Mouse (Mus musculus): ENCODE data around the gene Fam163a. TPM values are rescaled to one million over a fixed set of nuclear protein-coding genes. Genes with fewer than 3 reads are reported as not detected.

The Fam163a gene
- total RNA-seq, 2 experiments from 2014 or later = 10.5 to 11.6 TPM

DNA sequence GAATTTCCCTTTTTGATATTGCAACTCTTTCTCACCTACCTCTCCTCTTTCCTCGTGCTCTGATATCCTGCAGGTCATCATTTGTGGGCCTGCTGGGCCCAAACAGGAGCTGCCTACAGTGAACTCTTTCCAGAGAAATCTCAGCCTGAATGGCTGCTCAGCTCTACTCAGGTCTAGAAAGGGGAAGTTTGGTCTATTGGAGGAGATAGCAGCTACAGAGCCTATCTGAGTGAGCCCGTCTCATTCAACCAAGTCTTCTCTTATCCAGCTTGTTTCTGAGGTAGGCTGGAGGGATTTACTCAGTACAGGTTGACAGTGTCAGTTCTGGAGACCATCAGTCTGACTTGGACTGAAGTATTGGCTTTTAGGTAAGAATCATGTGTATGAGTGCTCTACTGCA, 101.1 kb downstream of the Fam163a start:
- DNase-seq (ENCODE audit: extremely low spot score in 1 of 2, low spot score in 2 of 2) = no peak
- intact Hi-C loops (cut with DNase I) = no loop called here

DNA sequence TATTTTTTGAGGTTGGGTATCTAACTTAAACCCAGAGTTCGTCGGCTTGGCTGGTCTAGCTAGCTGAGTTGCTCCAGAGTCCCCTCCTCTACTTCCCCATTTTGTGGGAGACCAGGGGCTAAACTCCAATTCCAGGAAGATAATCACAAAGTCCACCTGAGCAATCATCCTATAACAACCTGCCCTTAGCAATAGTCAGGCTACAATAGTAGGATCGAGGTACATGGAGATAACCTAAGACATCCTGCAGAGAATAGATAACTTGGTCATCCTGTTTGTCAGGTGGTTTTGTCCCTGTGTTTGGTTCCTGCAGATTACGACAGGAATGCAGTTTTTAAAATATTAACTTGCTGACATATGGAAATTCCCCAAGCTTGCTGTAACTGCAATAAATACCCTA, 113.0 kb downstream of the Fam163a start:
- intact Hi-C loops (cut with DNase I) = no loop called here
- no peak for DNase-seq (ENCODE audit: extremely low spot score in 1 of 2, low spot score in 2 of 2)

DNA sequence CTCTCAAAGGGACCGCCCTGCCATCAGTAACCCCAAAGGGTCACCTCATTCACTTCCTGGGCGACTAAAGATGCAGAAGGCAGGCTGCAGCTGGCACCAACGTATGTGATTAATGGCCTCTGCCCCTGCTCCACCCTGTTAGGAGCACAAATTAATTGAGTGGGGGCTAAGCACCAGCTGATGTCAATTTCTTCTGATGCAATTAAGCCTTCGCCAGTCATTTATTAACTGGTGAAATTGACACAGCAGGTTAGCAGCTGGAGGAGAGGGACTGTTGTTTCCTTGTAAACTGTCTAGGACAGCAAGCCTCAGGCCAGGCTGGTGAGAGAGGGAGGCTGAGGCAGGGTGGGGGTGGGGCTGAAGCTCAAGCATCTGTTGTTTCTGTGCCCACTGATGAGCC, 114.8 kb downstream of the Fam163a start:
- no peak for DNase-seq (ENCODE audit: extremely low spot score in 1 of 2, low spot score in 2 of 2)
- intact Hi-C loops (cut with DNase I) = no loop called here

GRCm38 (mm10) chr1:156089561-156089960, 115.3 kb downstream of the Fam163a start:
- no peak for DNase-seq (ENCODE audit: extremely low spot score in 1 of 2, low spot score in 2 of 2)
- intact Hi-C loops (cut with DNase I) = loop anchor here (5.0 kb wide), 2 partner anchors 138 to 453 kb away; no protein-coding TSS in a partner anchor

DNA sequence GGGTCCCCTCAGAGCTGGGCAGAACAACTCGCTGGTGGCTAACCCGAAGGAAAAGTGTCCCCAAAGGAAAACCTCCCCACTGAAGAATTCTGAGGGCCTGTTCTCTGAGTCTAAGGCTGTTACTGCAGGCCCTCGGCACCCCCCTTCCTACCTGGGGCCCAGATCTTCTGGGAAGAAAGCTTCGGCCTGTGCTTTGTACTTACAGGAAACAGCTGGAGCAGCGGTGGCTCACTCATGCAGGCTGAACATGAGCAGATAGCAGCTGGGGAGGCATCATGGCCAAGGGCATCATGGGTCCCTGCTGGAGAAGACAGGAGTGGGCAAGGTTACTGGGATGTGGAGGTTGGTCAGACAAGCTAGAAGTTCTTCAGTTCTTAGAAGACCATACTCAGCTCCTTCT, 117.2 kb downstream of the Fam163a start:
- intact Hi-C loops (cut with DNase I) = loop anchor here (2.0 to 5.0 kb wide), 3 partner anchors 140 to 455 kb away; no protein-coding TSS in a partner anchor
- no peak for DNase-seq (ENCODE audit: extremely low spot score in 1 of 2, low spot score in 2 of 2)

DNA sequence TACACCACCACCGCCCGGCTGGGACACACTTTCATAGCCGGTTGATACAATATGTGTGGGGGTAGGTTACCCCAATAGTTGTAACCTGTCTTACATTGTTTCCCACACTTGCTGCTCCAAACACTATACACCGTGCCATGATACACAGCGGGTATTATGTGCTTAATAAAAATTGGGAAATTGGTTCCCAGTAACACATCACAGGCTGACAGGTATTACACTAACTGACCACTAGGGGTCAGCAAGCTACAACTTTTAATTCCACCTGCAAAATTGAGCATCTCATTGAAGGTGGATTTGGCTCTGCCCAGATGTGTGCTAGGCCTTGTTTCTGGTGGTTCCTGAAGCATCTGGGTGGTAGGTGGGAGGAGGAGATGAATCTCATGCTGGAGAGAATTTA, 119.1 kb downstream of the Fam163a start:
- intact Hi-C loops (cut with DNase I) = loop anchor here (2.0 to 5.0 kb wide), 3 partner anchors 142 to 457 kb away; no protein-coding TSS in a partner anchor
- peak in 1 of 2 experiments; percentile 57 for DNase-seq (ENCODE audit: extremely low spot score in 1 of 2, low spot score in 2 of 2)

GRCm38 (mm10) chr1:156084603-156085002, 120.2 kb downstream of the Fam163a start:
- intact Hi-C loops (cut with DNase I) = loop anchor here (5.0 kb wide), 2 partner anchors 143 to 458 kb away; no protein-coding TSS in a partner anchor
- no peak for DNase-seq (ENCODE audit: extremely low spot score in 1 of 2, low spot score in 2 of 2)

DNA sequence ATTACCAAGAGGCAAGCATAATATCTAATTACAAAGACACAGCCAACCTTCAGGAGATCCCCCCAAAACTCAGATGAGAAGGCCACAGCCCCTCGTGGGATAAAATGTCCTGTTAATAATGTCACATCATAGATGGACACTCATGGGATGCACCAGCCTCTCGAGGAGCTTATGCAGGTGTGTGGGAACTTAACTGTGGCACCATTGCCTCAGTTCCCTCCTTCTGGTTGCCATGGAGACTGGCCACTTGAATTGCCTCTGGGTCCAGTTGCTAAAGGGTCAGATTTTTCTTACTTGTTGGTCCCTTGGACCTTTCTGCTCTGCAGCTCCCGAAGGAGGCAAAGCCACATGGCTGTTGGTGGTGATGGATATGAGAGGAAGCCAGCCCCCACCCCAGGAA, 127.2 kb downstream of the Fam163a start:
- intact Hi-C loops (cut with DNase I) = no loop called here
- DNase-seq (ENCODE audit: extremely low spot score in 1 of 2, low spot score in 2 of 2) = no peak

DNA sequence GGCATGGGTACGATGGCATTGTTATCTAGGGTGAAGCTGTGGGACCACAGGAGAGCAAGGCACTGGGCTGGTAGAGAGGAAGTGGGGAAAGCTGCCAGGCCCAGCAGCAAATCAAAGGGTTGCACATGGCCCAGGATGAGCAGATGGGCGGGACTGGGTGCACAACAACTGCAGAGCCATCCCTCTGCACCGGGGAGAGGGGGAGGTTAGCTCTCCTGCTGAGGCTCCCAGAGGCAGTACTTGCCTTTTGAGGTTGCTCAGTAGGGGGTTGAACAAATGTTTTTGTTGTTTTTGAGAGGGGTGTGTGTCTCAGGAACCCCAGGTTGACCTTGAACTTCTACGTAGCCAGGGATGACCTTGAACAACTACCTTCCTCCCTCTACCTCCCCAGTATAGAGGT, 128.4 kb downstream of the Fam163a start:
- no peak for DNase-seq (ENCODE audit: extremely low spot score in 1 of 2, low spot score in 2 of 2)
- intact Hi-C loops (cut with DNase I) = no loop called here

- intact Hi-C loops (cut with DNase I) = no loop called here
- DNase-seq (ENCODE audit: extremely low spot score in 1 of 2, low spot score in 2 of 2) = peak in 1 of 2 experiments; percentile 68
Observed at GRCm38 (mm10) chr1:156074575-156074974, 130.3 kb downstream of the Fam163a start.

- intact Hi-C loops (cut with DNase I) = no loop called here
- DNase-seq (ENCODE audit: extremely low spot score in 1 of 2, low spot score in 2 of 2) = no peak
Observed at GRCm38 (mm10) chr1:156073169-156073821, 131.5 kb downstream of the Fam163a start.

- intact Hi-C loops (cut with DNase I) = no loop called here
- DNase-seq (ENCODE audit: extremely low spot score in 1 of 2, low spot score in 2 of 2) = no peak
Observed at GRCm38 (mm10) chr1:156070106-156070505, 134.7 kb downstream of the Fam163a start.

- intact Hi-C loops (cut with DNase I) = no loop called here
- DNase-seq (ENCODE audit: extremely low spot score in 1 of 2, low spot score in 2 of 2) = no peak
Observed at GRCm38 (mm10) chr1:156066133-156066532, 138.7 kb downstream of the Fam163a start.

GRCm38 (mm10) chr1:156062193-156062592, 142.6 kb downstream of the Fam163a start:
- DNase-seq (ENCODE audit: extremely low spot score in 1 of 2, low spot score in 2 of 2) = no peak
- intact Hi-C loops (cut with DNase I) = no loop called here

DNA sequence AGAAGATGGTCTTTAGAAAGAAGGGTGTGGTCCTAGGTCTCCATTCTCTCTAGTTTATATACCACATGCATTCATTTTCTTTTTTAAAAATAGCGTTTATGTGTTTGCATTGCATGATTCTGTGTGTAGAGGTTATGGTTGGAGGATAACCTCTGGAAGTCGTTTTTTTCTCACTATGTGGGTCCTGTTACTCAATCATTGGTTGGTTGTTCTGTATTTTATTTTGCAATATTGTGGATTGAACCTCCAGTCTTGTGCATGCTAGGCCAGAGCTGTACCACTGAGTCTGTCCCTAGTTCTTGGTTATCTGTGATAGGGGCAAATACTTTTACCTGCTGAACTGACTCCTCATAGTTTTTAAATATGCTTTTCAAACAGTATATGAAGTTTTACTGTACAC, 146.6 kb downstream of the Fam163a start:
- DNase-seq (ENCODE audit: extremely low spot score in 1 of 2, low spot score in 2 of 2) = no peak
- intact Hi-C loops (cut with DNase I) = no loop called here

DNA sequence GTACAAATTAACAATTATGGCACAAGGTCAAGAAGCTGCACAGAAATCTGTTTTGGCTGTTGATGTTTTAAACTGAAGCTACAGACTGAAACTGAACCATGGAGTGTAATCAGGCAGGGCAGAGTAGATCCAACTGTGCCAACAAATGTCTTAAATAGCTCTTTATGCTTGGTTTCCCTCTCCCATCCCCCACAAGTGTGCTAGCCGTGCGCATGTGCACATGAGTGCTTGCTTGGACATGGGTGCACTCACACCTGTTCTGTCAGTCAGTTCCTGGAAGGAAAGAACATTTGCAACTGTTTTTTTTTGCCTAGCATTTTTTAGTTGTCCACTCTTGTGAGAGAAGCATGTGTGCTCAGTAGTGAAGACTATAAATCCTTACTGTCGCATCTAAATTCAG, 158.1 kb downstream of the Fam163a start:
- intact Hi-C loops (cut with DNase I) = no loop called here
- DNase-seq (ENCODE audit: extremely low spot score in 1 of 2, low spot score in 2 of 2) = no peak

- intact Hi-C loops (cut with DNase I) = no loop called here
- no peak for DNase-seq (ENCODE audit: extremely low spot score in 1 of 2, low spot score in 2 of 2)
Observed at GRCm38 (mm10) chr1:156044211-156044611, 160.6 kb downstream of the Fam163a start.

DNA sequence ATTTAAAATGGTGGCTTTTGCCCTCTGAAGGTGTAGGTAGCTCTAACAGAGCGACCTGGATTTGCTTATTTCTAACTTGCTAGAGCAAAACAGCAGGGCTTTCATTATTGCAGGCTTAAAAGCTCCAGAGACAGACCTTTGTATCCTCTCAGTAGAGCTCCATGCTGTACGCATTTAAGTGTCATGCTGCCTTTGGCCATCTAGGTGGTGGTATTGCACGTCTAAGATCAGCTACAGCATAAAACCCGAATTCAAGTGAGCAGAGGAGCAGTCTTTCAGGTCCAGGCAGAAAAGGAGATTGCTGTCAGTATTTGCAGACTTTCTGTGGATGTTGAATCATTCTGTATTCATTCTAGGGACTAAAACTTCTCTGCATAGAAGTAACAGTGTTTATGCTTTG, 161.8 kb downstream of the Fam163a start:
- peak in 1 of 2 experiments; percentile 29 for DNase-seq (ENCODE audit: extremely low spot score in 1 of 2, low spot score in 2 of 2)
- intact Hi-C loops (cut with DNase I) = no loop called here

- intact Hi-C loops (cut with DNase I) = no loop called here
- no peak for DNase-seq (ENCODE audit: extremely low spot score in 1 of 2, low spot score in 2 of 2)
Observed at GRCm38 (mm10) chr1:156042481-156042880, 162.3 kb downstream of the Fam163a start.

DNA sequence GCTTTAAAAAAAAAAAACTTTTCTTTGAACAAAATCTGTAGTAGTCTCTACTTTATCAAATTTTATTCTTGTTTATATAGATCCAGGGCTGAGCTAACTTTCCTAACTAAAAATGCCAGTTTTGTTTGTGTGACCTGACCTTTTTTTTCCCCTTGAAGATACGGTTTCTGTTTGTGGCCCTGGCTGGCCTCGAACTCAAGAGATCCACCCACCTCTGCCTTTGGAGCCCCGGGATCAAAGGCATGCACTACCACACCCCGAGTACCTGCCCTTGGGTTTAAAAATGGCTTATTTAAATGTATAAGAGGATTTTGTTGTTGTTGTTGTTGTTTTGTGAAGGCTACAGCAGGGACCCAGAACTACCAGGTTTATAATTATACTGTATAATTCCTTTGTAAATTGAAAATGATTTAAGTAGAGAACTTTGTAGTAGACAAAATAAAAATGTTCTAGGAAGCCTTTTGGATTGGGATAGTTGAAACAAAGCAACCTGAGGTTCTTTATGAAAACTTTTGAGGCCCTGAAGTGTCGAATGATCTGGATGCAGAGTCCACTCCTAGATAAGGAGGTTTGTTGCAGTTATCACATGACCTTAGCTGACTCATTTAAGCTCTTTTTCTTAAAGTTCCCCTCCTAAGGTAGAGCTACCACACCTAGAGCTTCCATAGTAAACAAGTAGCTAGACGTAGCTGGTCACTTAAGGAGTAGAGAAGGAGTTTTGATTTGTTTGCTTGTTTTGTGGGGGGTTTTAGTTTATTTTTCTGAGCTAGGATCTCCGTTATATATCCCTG, 163.2 kb downstream of the Fam163a start:
- no peak for DNase-seq (ENCODE audit: extremely low spot score in 1 of 2, low spot score in 2 of 2)
- intact Hi-C loops (cut with DNase I) = no loop called here

All from left cerebral cortex, postnatal 10 days (tissue).